Mouse (Mus musculus): ENCODE measurements at regions not wholly inside any gene's neighbourhood (a gene's known extent, or its start where the extent isn't known, plus 50 kb on each side); places are given as distances from the start of the nearest gene placed in this dataset.

DNA sequence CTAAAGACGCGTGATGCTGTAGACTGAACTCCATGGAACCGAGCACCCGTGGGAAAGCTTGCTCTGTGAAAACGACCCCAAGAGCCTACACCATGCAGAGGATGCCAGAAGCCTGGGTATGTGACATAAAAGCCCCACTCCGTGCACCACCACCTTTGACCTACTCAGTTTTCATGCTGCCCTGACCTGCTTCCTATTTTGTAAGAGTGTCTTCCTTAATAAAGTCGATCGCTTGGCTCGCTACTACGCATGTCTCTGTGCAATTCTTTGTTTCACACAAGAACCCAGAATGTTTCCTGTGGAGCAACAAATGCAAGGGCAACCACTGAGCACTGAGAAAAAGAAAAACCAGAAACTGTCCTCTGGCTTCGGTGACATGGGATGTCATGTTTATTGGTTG lies 60.5 kb downstream of the Sec61b start:
- Histone ChIP-seq H3K36me3 (ENCODE audit: insufficient read depth, low read length) (no peaks in the 10 kb centered on the region), H3K4me2 (replicated peaks; ENCODE audit: low read depth, low read length) (no peak overlapping the region), H3K27me3 (ENCODE audit: insufficient read depth, low read length) (no peaks in the 10 kb centered on the region), H3K4me3 (ENCODE audit: low read length) (no peak overlapping the region), H3K9ac (replicated peaks; ENCODE audit: low read length) (no peak overlapping the region), H3K27ac (ENCODE audit: low read length) (no peak overlapping the region), H3K9me3 (ENCODE audit: low read length) (no peaks in the 10 kb centered on the region), H3K4me1 (ENCODE audit: insufficient read depth, low read length) (no peaks in the 10 kb centered on the region)
- 57% methylated on average over 11 of the region's 11 CpGs for WGBS
- ATAC-seq (ENCODE audit: low FRiP score, low TSS enrichment) = no peak

DNA sequence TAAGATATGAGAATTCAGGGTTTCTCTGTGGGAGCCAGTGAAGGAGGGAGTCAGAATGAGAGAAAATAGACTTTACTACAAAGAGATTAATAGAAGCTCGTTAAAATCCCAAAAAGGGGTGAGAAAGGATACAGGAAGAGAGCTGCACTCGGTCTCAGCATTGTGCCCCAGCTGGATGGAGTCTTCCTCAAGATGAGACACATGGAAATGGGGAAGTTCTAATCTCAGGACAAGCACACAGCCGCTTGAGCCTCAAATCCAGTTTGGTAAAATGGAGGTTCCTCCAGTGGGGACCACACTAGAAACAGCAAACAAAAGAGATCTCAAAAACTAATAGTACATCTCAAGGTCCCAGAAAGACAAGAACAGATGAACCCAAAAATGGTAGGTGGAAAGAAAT lies 93.2 kb downstream of the Sec61b start:
- Histone ChIP-seq H3K9me3 (ENCODE audit: low read length) (no peaks in the 10 kb centered on the region), H3K36me3 (ENCODE audit: insufficient read depth, low read length) (no peaks in the 10 kb centered on the region), H3K4me3 (ENCODE audit: low read length) (no peak overlapping the region), H3K27ac (ENCODE audit: low read length) (no peak overlapping the region), H3K27me3 (ENCODE audit: insufficient read depth, low read length) (no peaks in the 10 kb centered on the region), H3K4me2 (replicated peaks; ENCODE audit: low read depth, low read length) (no peak overlapping the region), H3K4me1 (ENCODE audit: insufficient read depth, low read length) (no peaks in the 10 kb centered on the region), H3K9ac (replicated peaks; ENCODE audit: low read length) (no peak overlapping the region)
- no peak for ATAC-seq (ENCODE audit: low FRiP score, low TSS enrichment)
- WGBS = 70% methylated on average over 3 of the region's 3 CpGs

DNA sequence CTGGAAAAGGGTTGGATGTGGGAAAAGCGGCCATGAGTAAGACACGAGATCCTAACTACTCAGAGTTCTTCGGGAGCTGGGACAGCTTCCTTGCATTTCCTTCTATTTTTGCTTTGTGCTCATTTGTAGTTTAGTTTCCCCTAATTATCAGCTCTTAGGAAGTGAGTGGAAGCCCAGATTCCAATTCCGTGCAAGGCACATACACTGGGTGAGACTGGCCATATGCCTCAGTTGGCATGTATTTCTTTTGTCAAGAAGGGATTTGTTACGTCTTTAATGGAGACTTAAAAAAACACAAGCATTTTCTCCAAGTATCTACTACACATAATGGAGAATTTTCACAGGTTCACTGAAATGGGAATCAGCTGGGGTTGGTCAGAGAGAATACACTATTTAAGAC lies 96.4 kb downstream of the Sec61b start:
- no peak overlapping the region for H3K4me2 ChIP-seq (replicated peaks; ENCODE audit: low read depth, low read length)
- WGBS = 88% methylated on average over 5 of the region's 5 CpGs

GRCm38 (mm10) chr4:47576011-47576410 lies 101.6 kb downstream of the Sec61b start:
- Histone ChIP-seq H3K27ac (ENCODE audit: low read length) (no peak overlapping the region), H3K9ac (replicated peaks; ENCODE audit: low read length) (no peak overlapping the region), H3K36me3 (ENCODE audit: insufficient read depth, low read length) (no peaks in the 10 kb centered on the region), H3K9me3 (ENCODE audit: low read length) (no peaks in the 10 kb centered on the region), H3K4me3 (ENCODE audit: low read length) (no peak overlapping the region), H3K4me1 (ENCODE audit: insufficient read depth, low read length) (no peaks in the 10 kb centered on the region), H3K4me2 (replicated peaks; ENCODE audit: low read depth, low read length) (no peak overlapping the region), H3K27me3 (ENCODE audit: insufficient read depth, low read length) (no peaks in the 10 kb centered on the region)
- no peak for ATAC-seq (ENCODE audit: low FRiP score, low TSS enrichment)
- 85% methylated on average over 4 of the region's 4 CpGs for WGBS

More for the DNA sequence above, 96.4 kb downstream of the Sec61b start:
- Histone ChIP-seq H3K9ac (replicated peaks; ENCODE audit: low read length) (no peak overlapping the region), H3K36me3 (ENCODE audit: insufficient read depth, low read length) (no peaks in the 10 kb centered on the region), H3K4me1 (ENCODE audit: insufficient read depth, low read length) (no peaks in the 10 kb centered on the region), H3K27ac (ENCODE audit: low read length) (no peak overlapping the region), H3K9me3 (ENCODE audit: low read length) (no peaks in the 10 kb centered on the region), H3K4me3 (ENCODE audit: low read length) (no peak overlapping the region), H3K27me3 (ENCODE audit: insufficient read depth, low read length) (no peaks in the 10 kb centered on the region)
- ATAC-seq (ENCODE audit: low FRiP score, low TSS enrichment) = no peak

DNA sequence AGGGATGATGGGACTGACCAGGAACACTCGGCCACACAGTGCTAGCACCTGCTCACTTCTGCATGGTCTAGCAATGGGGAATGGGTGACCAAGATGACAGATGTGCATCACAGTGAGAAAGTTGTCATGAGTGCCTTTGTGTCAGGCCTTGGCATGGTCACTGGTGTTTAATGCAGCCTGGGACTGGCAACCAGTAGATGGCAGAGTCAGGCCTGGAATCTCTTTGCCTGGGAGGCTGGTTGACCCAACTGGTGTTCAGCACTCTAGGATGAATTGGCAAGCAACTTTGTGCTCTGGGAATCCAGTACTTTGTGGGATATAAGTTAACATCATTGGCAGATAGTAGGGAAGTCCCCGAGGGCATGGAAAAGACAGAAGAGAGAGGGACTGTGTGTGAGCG lies 103.0 kb downstream of the Sec61b start:
- H3K9ac ChIP-seq (replicated peaks; ENCODE audit: low read length) = no peak overlapping the region
- H3K4me1 ChIP-seq (ENCODE audit: insufficient read depth, low read length) = no peaks in the 10 kb centered on the region
- ATAC-seq (ENCODE audit: low FRiP score, low TSS enrichment) = no peak
- WGBS = 90% methylated on average over 3 of the region's 3 CpGs
- H3K9me3 ChIP-seq (ENCODE audit: low read length) = no peaks in the 10 kb centered on the region
- no peaks in the 10 kb centered on the region for H3K36me3 ChIP-seq (ENCODE audit: insufficient read depth, low read length)
- H3K27ac ChIP-seq (ENCODE audit: low read length) = no peak overlapping the region
- no peak overlapping the region for H3K4me3 ChIP-seq (ENCODE audit: low read length)
- H3K4me2 ChIP-seq (replicated peaks; ENCODE audit: low read depth, low read length) = no peak overlapping the region
- H3K27me3 ChIP-seq (ENCODE audit: insufficient read depth, low read length) = no peaks in the 10 kb centered on the region

- no peaks in the 10 kb centered on the region for H3K36me3 ChIP-seq (ENCODE audit: insufficient read depth, low read length)
- no peaks in the 10 kb centered on the region for H3K4me1 ChIP-seq (ENCODE audit: insufficient read depth, low read length)
- ATAC-seq (ENCODE audit: low FRiP score, low TSS enrichment) = no peak
- no peak overlapping the region for H3K27ac ChIP-seq (ENCODE audit: low read length)
- no peaks in the 10 kb centered on the region for H3K9me3 ChIP-seq (ENCODE audit: low read length)
- no peak overlapping the region for H3K9ac ChIP-seq (replicated peaks; ENCODE audit: low read length)
- no peaks in the 10 kb centered on the region for H3K27me3 ChIP-seq (ENCODE audit: insufficient read depth, low read length)
- H3K4me2 ChIP-seq (replicated peaks; ENCODE audit: low read depth, low read length) = no peak overlapping the region
- no peak overlapping the region for H3K4me3 ChIP-seq (ENCODE audit: low read length)
- WGBS = 81% methylated on average over 10 of the region's 10 CpGs
These were observed 104.2 kb downstream of the Sec61b start for GRCm38 (mm10) chr4:47578637-47579036.

GRCm38 (mm10) chr4:47580556-47580955 lies 106.1 kb downstream of the Sec61b start:
- no peak overlapping the region for H3K4me2 ChIP-seq (replicated peaks; ENCODE audit: low read depth, low read length)
- ATAC-seq (ENCODE audit: low FRiP score, low TSS enrichment) = no peak
- H3K4me3 ChIP-seq (ENCODE audit: low read length) = no peak overlapping the region
- H3K27ac ChIP-seq (ENCODE audit: low read length) = no peak overlapping the region
- no peaks in the 10 kb centered on the region for H3K36me3 ChIP-seq (ENCODE audit: insufficient read depth, low read length)
- no peaks in the 10 kb centered on the region for H3K4me1 ChIP-seq (ENCODE audit: insufficient read depth, low read length)
- H3K9ac ChIP-seq (replicated peaks; ENCODE audit: low read length) = no peak overlapping the region
- 71% methylated on average over 5 of the region's 5 CpGs for WGBS
- no peaks in the 10 kb centered on the region for H3K27me3 ChIP-seq (ENCODE audit: insufficient read depth, low read length)
- H3K9me3 ChIP-seq (ENCODE audit: low read length) = no peaks in the 10 kb centered on the region

DNA sequence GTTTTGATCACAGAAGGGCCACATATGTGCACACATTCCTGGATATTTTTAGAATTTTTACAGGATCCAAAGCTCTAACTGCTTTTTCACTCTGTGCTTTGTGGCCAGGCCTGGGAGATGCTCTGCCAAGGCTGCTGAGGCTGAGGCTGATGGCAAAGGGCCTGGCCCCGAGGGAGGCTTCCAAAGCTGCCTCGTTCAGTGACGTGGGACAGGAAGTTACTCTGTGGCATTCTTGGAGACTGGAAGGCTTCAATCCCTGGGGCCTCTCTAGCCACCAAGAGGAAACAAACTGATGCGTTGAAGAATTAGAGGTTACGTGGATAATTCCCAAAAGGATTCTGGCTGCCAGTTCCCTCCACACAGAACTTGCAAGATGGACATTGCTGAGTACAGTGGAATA lies 112.8 kb downstream of the Sec61b start:
- Histone ChIP-seq H3K36me3 (ENCODE audit: insufficient read depth, low read length) (no peaks in the 10 kb centered on the region), H3K27ac (ENCODE audit: low read length) (no peak overlapping the region), H3K9ac (replicated peaks; ENCODE audit: low read length) (no peak overlapping the region), H3K9me3 (ENCODE audit: low read length) (no peaks in the 10 kb centered on the region), H3K4me3 (ENCODE audit: low read length) (no peak overlapping the region), H3K27me3 (ENCODE audit: insufficient read depth, low read length) (no peaks in the 10 kb centered on the region), H3K4me1 (ENCODE audit: insufficient read depth, low read length) (no peaks in the 10 kb centered on the region), H3K4me2 (replicated peaks; ENCODE audit: low read depth, low read length) (no peak overlapping the region)
- 45% methylated on average over 5 of the region's 5 CpGs for WGBS
- no peak for ATAC-seq (ENCODE audit: low FRiP score, low TSS enrichment)

GRCm38 (mm10) chr4:47592271-47592986 lies 118.0 kb downstream of the Sec61b start:
- Histone ChIP-seq H3K36me3 (ENCODE audit: insufficient read depth, low read length) (no peaks in the 10 kb centered on the region), H3K4me1 (ENCODE audit: insufficient read depth, low read length) (no peaks in the 10 kb centered on the region), H3K4me2 (replicated peaks; ENCODE audit: low read depth, low read length) (no peak overlapping the region), H3K9ac (replicated peaks; ENCODE audit: low read length) (no peak overlapping the region), H3K27ac (ENCODE audit: low read length) (no peak overlapping the region), H3K4me3 (ENCODE audit: low read length) (no peak overlapping the region), H3K9me3 (ENCODE audit: low read length) (no peaks in the 10 kb centered on the region), H3K27me3 (ENCODE audit: insufficient read depth, low read length) (no peaks in the 10 kb centered on the region)
- ATAC-seq (ENCODE audit: low FRiP score, low TSS enrichment) = no peak
- WGBS = 81% methylated on average over 11 of the region's 11 CpGs

DNA sequence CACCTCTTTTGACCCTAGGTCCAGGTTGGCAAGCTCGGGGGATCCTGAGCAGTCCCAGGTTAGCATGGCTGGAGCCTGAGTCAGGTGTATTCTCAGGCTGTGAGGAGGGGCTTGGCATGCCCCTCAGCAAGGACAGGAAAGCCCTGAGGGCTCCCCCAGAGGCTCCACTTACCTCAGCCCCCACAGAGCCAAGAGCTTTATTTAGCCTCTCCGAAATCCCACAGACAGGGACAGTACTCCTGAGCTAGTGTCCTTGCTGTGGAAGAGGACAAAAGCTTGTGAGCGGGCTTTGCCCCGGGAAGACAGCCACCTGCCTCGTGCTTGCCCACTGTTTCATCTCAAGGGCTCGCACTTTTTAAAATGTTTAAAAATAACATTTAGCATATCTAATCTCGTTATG lies 118.7 kb downstream of the Sec61b start:
- H3K27ac ChIP-seq (ENCODE audit: low read length) = no peak overlapping the region
- ATAC-seq (ENCODE audit: low FRiP score, low TSS enrichment) = no peak
- H3K9me3 ChIP-seq (ENCODE audit: low read length) = no peaks in the 10 kb centered on the region
- H3K36me3 ChIP-seq (ENCODE audit: insufficient read depth, low read length) = no peaks in the 10 kb centered on the region
- no peak overlapping the region for H3K9ac ChIP-seq (replicated peaks; ENCODE audit: low read length)
- no peak overlapping the region for H3K4me3 ChIP-seq (ENCODE audit: low read length)
- H3K4me1 ChIP-seq (ENCODE audit: insufficient read depth, low read length) = no peaks in the 10 kb centered on the region
- no peaks in the 10 kb centered on the region for H3K27me3 ChIP-seq (ENCODE audit: insufficient read depth, low read length)
- 85% methylated on average over 7 of the region's 7 CpGs for WGBS
- no peak overlapping the region for H3K4me2 ChIP-seq (replicated peaks; ENCODE audit: low read depth, low read length)
